Mouse (Mus musculus) MEL (cell line): Measurements from ENCODE around the gene Ddx46.
"Not testable (repeated sequence)": the region's sequence is repeated elsewhere in the genome, so short reads cannot be mapped to it uniquely, and the experiment has no call there.

ENCODE experiments used
- CTCF ChIP-seq, 3 experiments: IDR thresholded peaks in 2 of 3; conservative IDR thresholded peaks in 1 of 3; 2 replicates each; pipeline ENCODE4 v1.5.1; 2011 to 2012; ENCODE audit warnings: low read length in 3 of 3, low read depth in 2 of 3, mild to moderate bottlenecking in 2 of 3, improper control_type of control experiment in 1 of 3, inconsistent platforms in 1 of 3, mixed read lengths in 1 of 3, moderate library complexity in 1 of 3; ENCODE audit not compliant: control insufficient read depth in 1 of 3, insufficient read depth in 1 of 3, poor library complexity in 1 of 3, severe bottlenecking in 1 of 3
- ELF1 ChIP-seq: IDR thresholded peaks from 2 replicates; pipeline ENCODE4 v1.6.1; 2014; ENCODE audit warnings: low read depth, mild to moderate bottlenecking, inconsistent platforms, low read length, improper control_type of control experiment, moderate library complexity
- EP300 ChIP-seq, 2 experiments: IDR thresholded peaks; 2 replicates each; pipeline ENCODE4 v1.6.1; 2011; ENCODE audit warnings: improper control_type of control experiment in 2 of 2, low read length in 2 of 2, low read depth in 1 of 2, mild to moderate bottlenecking in 1 of 2
- ETS1 ChIP-seq: IDR thresholded peaks from 2 replicates; pipeline ENCODE4 v1.6.1; 2012; ENCODE audit warnings: low read depth, mild to moderate bottlenecking, inconsistent platforms, low read length, improper control_type of control experiment, moderate library complexity
- GATA1 ChIP-seq: IDR thresholded peaks from 2 replicates; pipeline ENCODE4 v1.6.1; 2011; ENCODE audit warnings: low read depth, low read length, improper control_type of control experiment
- KAT2A ChIP-seq: conservative IDR thresholded peaks from 2 replicates; pipeline ENCODE4 v1.6.1; 2012; ENCODE audit warnings: low read depth, low read length, improper control_type of control experiment, inconsistent platforms
- MYC ChIP-seq: IDR thresholded peaks from 2 replicates; pipeline ENCODE4 v1.6.1; 2011; ENCODE audit warnings: low read depth, mild to moderate bottlenecking, low read length, improper control_type of control experiment, moderate library complexity
- POLR2A ChIP-seq, 2 experiments: IDR thresholded peaks; 2 replicates each; pipeline ENCODE4 v1.6.1; 2011 to 2012; ENCODE audit warnings: low read length in 2 of 2, mild to moderate bottlenecking in 2 of 2, control low read depth in 1 of 2, improper control_type of control experiment in 1 of 2, low read depth in 1 of 2, moderate library complexity in 1 of 2; ENCODE audit not compliant: control insufficient read depth in 1 of 2, insufficient read depth in 1 of 2, poor library complexity in 1 of 2
- POLR2AphosphoS2 ChIP-seq: IDR thresholded peaks from 2 replicates; pipeline ENCODE4 v1.6.1; 2011; ENCODE audit warnings: low read length, improper control_type of control experiment
- POLR2AphosphoS5 ChIP-seq: IDR thresholded peaks from 2 replicates; pipeline ENCODE4 v1.6.1; 2012; ENCODE audit warnings: low read depth, borderline replicate concordance, mild to moderate bottlenecking, inconsistent platforms, low read length, moderate library complexity, mixed read lengths
- USF1 ChIP-seq: IDR thresholded peaks from 2 replicates; pipeline ENCODE4 v1.6.1; 2014; ENCODE audit warnings: low read depth, mild to moderate bottlenecking, inconsistent platforms, low read length, improper control_type of control experiment, moderate library complexity

DNA sequence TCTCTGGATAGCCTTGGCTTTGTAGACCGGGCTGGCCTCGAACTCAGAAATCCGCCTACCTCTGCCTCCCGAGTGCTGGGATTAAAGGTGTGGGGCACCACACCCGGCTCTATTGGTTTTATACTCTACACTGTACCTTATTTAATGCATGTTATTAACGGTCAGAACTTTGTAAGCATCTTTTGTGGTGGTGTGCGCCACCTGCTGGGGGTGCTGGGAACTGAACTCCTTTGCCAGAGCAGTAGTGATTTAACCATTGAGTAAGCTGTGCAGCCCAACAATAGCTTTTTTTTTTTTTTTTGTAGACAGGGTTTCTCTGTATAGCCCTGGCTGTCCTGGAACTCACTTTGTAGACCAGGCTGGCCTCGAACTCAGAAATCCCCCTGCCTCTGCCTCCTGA, 5.7 kb downstream of the Ddx46 start:
- TF ChIP-seq KAT2A; POLR2A (IDR thresholded peaks at IDR 0.05; ENCODE audit: control insufficient read depth in 1 of 2, insufficient read depth in 1 of 2, low read depth in 1 of 2, low read length in 2 of 2, poor library complexity in 1 of 2); EP300 (IDR thresholded peaks at IDR 0.05; ENCODE audit: low read depth in 1 of 2, low read length in 2 of 2); ETS1; ELF1; USF1; POLR2AphosphoS2; POLR2AphosphoS5; GATA1; MYC: not testable (repeated sequence)
- TF ChIP-seq CTCF (IDR thresholded peaks at IDR 0.05 in 2 of 3, conservative IDR thresholded peaks at IDR 0.05 in 1 of 3; ENCODE audit: control insufficient read depth in 1 of 3, insufficient read depth in 1 of 3, low read depth in 2 of 3, low read length in 3 of 3, poor library complexity in 1 of 3, severe bottlenecking in 1 of 3) = peak; percentile 80 to 86 (median 84)
